Mouse (Mus musculus): ENCODE measurements around the gene Fundc1. TPM values are rescaled to one million over a fixed set of nuclear protein-coding genes. Genes with fewer than 3 reads are reported as not detected.
"Not testable (repeated sequence)": the region's sequence is repeated elsewhere in the genome, so short reads cannot be mapped to it uniquely, and the experiment has no call there.

The Fundc1 gene
- polyA plus RNA-seq, 1 experiment from 2014 or later, result 74.5 TPM

DNA sequence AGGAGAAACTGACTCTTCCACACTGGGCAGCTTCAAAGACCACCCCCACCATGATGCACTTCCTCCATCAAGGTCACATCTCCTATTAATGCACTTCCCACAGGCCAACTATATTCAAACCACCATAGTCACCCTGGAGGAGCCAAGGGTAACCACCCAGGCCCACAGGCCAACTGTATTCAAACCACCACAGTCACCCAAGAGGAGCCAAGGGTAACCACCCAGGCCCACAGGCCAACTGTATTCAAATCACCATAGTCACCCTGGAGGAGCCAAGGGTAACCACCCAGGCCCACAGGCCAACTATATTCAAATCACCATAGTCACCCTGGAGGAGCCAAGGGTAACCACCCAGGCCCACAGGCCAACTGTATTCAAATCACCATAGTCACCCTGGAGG is 20.5 kb downstream of the Fundc1 start:
- H3K4me1 ChIP-seq; H3K27ac ChIP-seq; H3K9me3 ChIP-seq; H3K36me3 ChIP-seq; H3K9ac ChIP-seq; H3K27me3 ChIP-seq; ATAC-seq (ENCODE audit: insufficient number of reproducible peaks, insufficient read depth, low FRiP score, low TSS enrichment, low read depth); H3K4me3 ChIP-seq; H3K4me2 ChIP-seq: not testable (repeated sequence)

DNA sequence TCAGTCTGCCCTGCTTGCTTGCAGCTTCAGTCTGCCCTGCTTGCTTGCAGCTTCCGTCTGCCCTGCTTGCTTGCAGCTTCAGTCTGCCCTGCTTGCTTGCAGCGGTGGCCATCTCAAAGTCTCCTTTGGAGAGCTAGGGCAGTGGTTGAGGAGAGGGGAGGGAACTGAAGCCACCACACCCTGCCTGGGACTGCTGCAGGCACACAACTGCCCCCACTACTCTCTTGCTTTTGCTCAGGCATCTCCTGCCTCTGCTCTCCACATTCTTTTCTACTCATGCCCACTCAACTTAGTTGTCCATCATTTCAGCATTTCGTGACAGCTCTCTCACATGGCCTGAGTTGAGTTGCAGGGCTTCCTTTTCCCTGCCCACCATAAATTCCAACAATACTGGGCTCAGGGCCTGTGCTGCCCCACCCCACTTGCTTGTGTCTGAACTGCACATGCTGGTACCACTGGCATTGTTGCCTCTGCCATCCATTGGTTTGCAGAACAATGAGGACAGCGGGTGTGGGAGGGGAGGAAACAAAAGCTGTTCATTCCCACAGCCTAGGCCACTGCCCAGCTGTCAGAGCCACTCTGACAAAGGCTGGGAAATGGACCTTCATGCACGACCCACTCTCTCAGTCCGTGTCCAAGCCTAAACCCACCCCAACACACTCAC is 24.9 kb downstream of the Fundc1 start:
- no peak overlapping the region for H3K27ac ChIP-seq
- no peaks in the 10 kb centered on the region for H3K36me3 ChIP-seq
- H3K4me2 ChIP-seq, result no peak overlapping the region
- H3K9me3 ChIP-seq, result no peaks in the 10 kb centered on the region
- 27% methylated on average over 6 of the region's 6 CpGs for WGBS
- no peak for ATAC-seq (ENCODE audit: insufficient number of reproducible peaks, insufficient read depth, low FRiP score, low TSS enrichment, low read depth)
- H3K9ac ChIP-seq, result no peak overlapping the region
- H3K4me1 ChIP-seq, result no peaks in the 10 kb centered on the region
- no peak overlapping the region for H3K4me3 ChIP-seq
- no peaks in the 10 kb centered on the region for H3K27me3 ChIP-seq

GRCm38 (mm10) chrX:17544860-17545492 is 27.1 kb downstream of the Fundc1 start:
- H3K4me3 ChIP-seq, result no peak overlapping the region
- no peak overlapping the region for H3K27ac ChIP-seq
- H3K27me3 ChIP-seq, result no peaks in the 10 kb centered on the region
- H3K4me2 ChIP-seq, result no peak overlapping the region
- no peaks in the 10 kb centered on the region for H3K9me3 ChIP-seq
- no peaks in the 10 kb centered on the region for H3K36me3 ChIP-seq
- no peak for ATAC-seq (ENCODE audit: insufficient number of reproducible peaks, insufficient read depth, low FRiP score, low TSS enrichment, low read depth)
- no peaks in the 10 kb centered on the region for H3K4me1 ChIP-seq
- 25% methylated on average over 2 of the region's 2 CpGs for WGBS
- no peak overlapping the region for H3K9ac ChIP-seq

DNA sequence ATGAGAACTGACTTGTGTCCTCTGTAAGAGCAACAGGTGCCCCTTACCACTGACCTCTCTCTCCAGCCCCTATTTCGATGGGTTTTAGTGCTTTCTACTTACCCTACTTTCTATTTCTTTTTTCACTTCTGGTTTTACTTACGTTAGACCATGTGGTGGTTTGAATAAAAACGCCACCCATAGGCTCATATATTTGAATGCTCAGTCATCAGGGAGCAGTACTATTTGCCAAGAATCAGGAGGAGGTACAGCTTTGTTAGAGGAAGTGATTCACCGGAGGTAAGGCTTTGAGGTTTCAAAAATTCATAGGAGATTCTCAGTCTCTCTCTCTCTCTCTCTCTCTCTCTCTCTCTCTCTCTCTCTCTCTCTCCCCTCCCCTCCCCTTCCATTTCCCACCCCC is 34.4 kb downstream of the Fundc1 start:
- ATAC-seq (ENCODE audit: insufficient number of reproducible peaks, insufficient read depth, low FRiP score, low TSS enrichment, low read depth), result no peak
- no peak overlapping the region for H3K9ac ChIP-seq
- WGBS, result 83% methylated on average over 4 of the region's 4 CpGs

DNA sequence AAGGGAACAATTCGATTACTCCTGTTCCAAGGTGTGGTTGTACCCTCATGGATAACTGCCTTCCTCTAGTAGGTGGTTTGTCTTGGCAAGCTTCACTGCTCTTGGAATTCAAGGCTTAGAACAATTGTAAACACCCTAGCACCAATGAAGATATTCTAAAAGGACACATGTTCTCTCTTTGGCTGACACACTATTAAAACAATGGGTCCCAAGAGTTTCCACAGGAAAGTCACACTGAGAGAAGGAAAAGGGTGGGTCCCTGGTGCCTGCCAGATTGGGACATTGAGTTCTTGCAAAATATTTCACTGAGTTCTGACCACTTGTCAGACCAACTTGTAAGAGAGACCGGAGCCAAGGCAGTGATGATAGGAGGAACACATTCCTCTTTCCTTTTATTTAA is 45.1 kb downstream of the Fundc1 start:
- no peak overlapping the region for H3K4me2 ChIP-seq
- H3K36me3 ChIP-seq, result no peaks in the 10 kb centered on the region
- H3K9me3 ChIP-seq, result no peaks in the 10 kb centered on the region
- WGBS, result 84% methylated on average over 2 of the region's 2 CpGs
- no peak for ATAC-seq (ENCODE audit: insufficient number of reproducible peaks, insufficient read depth, low FRiP score, low TSS enrichment, low read depth)
- no peaks in the 10 kb centered on the region for H3K4me1 ChIP-seq
- no peak overlapping the region for H3K27ac ChIP-seq
- H3K9ac ChIP-seq, result no peak overlapping the region
- no peaks in the 10 kb centered on the region for H3K27me3 ChIP-seq
- no peak overlapping the region for H3K4me3 ChIP-seq

More for the DNA sequence above, 34.4 kb downstream of the Fundc1 start:
- Histone ChIP-seq H3K27me3 (no peaks in the 10 kb centered on the region), H3K9me3 (no peaks in the 10 kb centered on the region), H3K4me2 (no peak overlapping the region), H3K36me3 (no peaks in the 10 kb centered on the region), H3K4me3 (no peak overlapping the region), H3K27ac (no peak overlapping the region), H3K4me1 (no peaks in the 10 kb centered on the region)

- no peaks in the 10 kb centered on the region for H3K27me3 ChIP-seq
- no peaks in the 10 kb centered on the region for H3K4me1 ChIP-seq
- H3K9ac ChIP-seq, result no peak overlapping the region
- 21% methylated on average over 3 of the region's 3 CpGs for WGBS
- no peaks in the 10 kb centered on the region for H3K9me3 ChIP-seq
- H3K4me2 ChIP-seq, result no peak overlapping the region
- no peaks in the 10 kb centered on the region for H3K36me3 ChIP-seq
- no peak overlapping the region for H3K27ac ChIP-seq
- no peak overlapping the region for H3K4me3 ChIP-seq
- no peak for ATAC-seq (ENCODE audit: insufficient number of reproducible peaks, insufficient read depth, low FRiP score, low TSS enrichment, low read depth)
These were observed 50.9 kb downstream of the Fundc1 start for GRCm38 (mm10) chrX:17521221-17521716.

- Histone ChIP-seq H3K9ac (no peak overlapping the region), H3K4me1 (no peaks in the 10 kb centered on the region), H3K27ac (no peak overlapping the region), H3K4me3 (no peak overlapping the region), H3K9me3 (no peaks in the 10 kb centered on the region), H3K36me3 (no peaks in the 10 kb centered on the region), H3K27me3 (no peaks in the 10 kb centered on the region), H3K4me2 (no peak overlapping the region)
- ATAC-seq (ENCODE audit: insufficient number of reproducible peaks, insufficient read depth, low FRiP score, low TSS enrichment, low read depth), result no peak
These were observed 52.0 kb downstream of the Fundc1 start for GRCm38 (mm10) chrX:17520086-17520485.

DNA sequence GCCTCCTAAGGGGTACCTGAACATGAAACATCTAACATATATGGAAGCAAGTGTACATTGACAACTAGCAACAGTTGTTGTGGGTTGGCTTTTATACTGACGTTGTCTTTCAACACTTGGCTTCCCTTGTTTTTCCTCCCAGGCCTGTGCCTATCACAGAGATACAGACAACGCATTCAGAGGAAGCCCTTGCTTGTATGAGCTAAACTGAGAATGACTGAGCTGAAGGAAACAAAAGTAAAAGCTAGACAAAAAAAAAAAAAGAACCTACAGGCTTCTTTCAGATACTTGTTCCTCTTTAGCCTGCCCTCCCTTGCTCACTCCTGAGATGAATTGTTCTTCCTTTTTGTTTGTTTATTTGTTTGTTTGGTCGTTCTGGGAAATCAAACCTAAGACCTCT is 58.1 kb downstream of the Fundc1 start:
- Histone ChIP-seq H3K4me1 (no peaks in the 10 kb centered on the region), H3K4me3 (no peak overlapping the region), H3K36me3 (no peaks in the 10 kb centered on the region), H3K27me3 (no peaks in the 10 kb centered on the region), H3K4me2 (no peak overlapping the region), H3K9me3 (no peaks in the 10 kb centered on the region), H3K27ac (no peak overlapping the region), H3K9ac (no peak overlapping the region)
- ATAC-seq (ENCODE audit: insufficient number of reproducible peaks, insufficient read depth, low FRiP score, low TSS enrichment, low read depth), result no peak
- WGBS, result 63% methylated on average over 3 of the region's 3 CpGs

GRCm38 (mm10) chrX:17512021-17512602 is 60.0 kb downstream of the Fundc1 start:
- no peaks in the 10 kb centered on the region for H3K27me3 ChIP-seq
- H3K36me3 ChIP-seq, result no peaks in the 10 kb centered on the region
- H3K27ac ChIP-seq, result no peak overlapping the region
- H3K4me3 ChIP-seq, result no peak overlapping the region
- no peaks in the 10 kb centered on the region for H3K9me3 ChIP-seq
- ATAC-seq (ENCODE audit: insufficient number of reproducible peaks, insufficient read depth, low FRiP score, low TSS enrichment, low read depth), result no peak
- no peak overlapping the region for H3K4me2 ChIP-seq
- H3K4me1 ChIP-seq, result no peaks in the 10 kb centered on the region
- WGBS, result 38% methylated on average over 3 of the region's 3 CpGs
- H3K9ac ChIP-seq, result no peak overlapping the region
